Mouse (Mus musculus): ENCODE data around the gene Peg10. TPM values are rescaled to one million over a fixed set of nuclear protein-coding genes. Genes with fewer than 3 reads are reported as not detected.

Peg10 gene
- polyA plus RNA-seq (2015; fragmentation: Nextera tagmentation; extraction: Ambion mirVana): 7.4 and 8.3 TPM in 2 replicates

DNA sequence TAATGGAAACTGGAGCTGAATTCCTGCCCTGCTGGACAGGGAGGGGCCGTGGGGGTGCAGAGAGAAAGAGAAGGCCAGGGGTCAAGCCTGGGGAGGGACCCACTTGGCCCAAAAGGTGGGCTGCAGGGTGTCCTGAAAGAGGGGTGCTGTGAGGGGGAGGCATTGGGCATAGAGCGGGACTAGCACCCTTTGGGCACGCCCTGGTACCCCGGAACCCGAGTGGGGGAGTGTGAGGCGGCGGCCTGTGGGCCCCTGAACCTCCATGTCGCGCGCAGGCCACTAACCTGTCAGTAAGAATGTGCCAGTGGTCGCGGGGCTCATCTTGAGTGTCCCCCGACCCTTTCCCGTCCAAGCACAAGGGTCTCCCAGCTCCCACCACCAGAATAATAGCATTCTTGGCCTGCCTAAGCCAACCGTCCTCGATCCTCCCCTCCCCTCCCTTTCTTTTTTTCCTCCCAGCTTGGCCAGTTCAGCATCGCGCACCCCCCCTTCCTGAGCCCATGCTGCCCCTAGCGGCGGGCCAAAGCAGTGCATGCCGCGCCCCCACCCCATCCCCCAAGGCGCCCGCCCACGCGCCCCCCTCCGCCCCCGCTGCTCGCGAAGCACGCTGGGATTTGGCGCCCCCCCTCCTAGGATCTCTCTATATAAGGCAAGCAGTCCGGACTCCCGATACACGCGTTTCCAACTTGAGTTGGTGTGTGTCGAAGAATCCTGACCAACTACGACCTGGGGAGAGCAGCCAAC, at the start of gene Peg10, which contains the start of gene Sgce:
Peg10 (plus strand) TSS at position 611 of the 744 bp plus-strand sequence.
Sgce (minus strand) TSS at position 512 of the 744 bp plus-strand sequence.
- peak within 1 kb of the TSS; percentile 80 for H3K27ac ChIP-seq
- ATAC-seq: peak; percentile 68
- 52% methylated on average over 38 of the region's 38 CpGs for WGBS
- peaks cover 20% of the 10 kb centered on the region for H3K9me3 ChIP-seq (replicated peaks)
- H3K9ac ChIP-seq: peak within 1 kb of the TSS; percentile 80
- peaks cover 10% of the 10 kb centered on the region for H3K4me1 ChIP-seq
- H3K27me3 ChIP-seq: no peaks in the 10 kb centered on the region
- H3K36me3 ChIP-seq (ENCODE audit: poor library complexity, severe bottlenecking): no peaks in the 10 kb centered on the region
- H3K4me3 ChIP-seq: peak within 1 kb of the TSS; percentile 48
- peak within 1 kb of the TSS; percentile 66 for H3K4me2 ChIP-seq

DNA sequence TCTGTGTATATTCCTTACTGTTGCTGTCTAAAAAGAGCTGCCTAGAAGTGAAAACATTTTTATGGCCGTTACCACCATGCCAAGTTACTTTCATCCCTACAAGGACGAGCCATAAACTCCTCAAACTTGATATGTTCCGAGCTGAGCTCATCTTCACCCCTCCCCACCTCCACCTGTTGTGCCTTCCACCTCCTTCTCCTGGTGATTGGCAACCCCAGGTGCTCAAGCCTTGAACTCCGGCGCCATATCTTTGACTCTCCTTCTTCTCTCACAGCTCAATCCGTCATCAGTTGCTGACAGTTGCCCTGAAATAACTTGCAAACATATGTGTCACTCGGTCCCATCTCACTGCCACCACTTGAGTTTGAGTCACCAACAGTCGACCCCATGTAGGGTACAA, 45.5 kb upstream of the Peg10 start:
- WGBS: 92% methylated on average over 8 of the region's 8 CpGs
- Histone ChIP-seq H3K4me1 (no peaks in the 10 kb centered on the region), H3K4me2 (no peak overlapping the region), H3K27me3 (no peaks in the 10 kb centered on the region), H3K9me3 (replicated peaks) (no peaks in the 10 kb centered on the region), H3K36me3 (ENCODE audit: poor library complexity, severe bottlenecking) (peaks cover 11% of the 10 kb centered on the region; the same call in 1 of the 2 replicates), H3K4me3 (no peak overlapping the region), H3K9ac (no peak overlapping the region), H3K27ac (no peak overlapping the region)
- no peak for ATAC-seq

DNA sequence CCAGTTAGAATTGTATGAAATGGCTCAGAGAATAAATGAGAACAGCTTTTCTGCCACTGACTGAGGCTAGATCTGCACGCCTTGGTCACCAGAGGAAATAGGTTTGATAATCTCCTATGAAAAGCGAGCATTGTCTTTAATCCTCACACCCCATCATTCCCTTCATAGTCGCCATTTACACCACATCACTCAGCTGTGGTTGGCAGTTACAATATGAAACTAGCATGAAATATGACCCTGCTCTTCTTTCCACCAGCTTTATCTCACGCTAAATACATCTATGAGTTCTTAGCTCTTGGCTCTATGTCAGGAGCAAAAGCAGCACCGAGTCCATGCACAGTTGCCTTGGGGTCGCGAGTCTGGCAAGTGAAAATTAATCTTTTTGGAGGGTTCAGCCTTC, 43.2 kb upstream of the Peg10 start:
- 81% methylated on average over 7 of the region's 7 CpGs for WGBS
- no peak overlapping the region for H3K4me2 ChIP-seq

DNA sequence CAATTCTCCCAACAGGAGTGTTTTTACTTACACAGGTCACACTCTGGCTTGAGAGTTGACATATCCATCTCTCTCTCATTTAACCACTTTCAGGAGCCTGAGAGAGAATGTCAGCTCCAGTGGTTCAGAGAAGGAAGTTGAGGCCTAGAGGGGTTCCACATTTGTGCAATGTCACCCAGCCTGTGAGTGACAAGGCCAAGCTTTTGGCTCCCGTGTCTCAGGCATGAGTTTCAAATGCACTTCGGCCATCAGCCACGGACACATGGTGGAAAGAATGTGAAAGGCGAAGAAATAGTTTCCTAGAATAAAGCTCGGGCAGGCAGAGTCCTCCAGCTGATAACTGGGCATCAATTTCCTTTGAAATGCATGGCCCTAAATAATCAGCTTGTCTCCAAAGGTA, 40.7 kb upstream of the Peg10 start:
- Histone ChIP-seq H3K36me3 (ENCODE audit: poor library complexity, severe bottlenecking) (peaks cover 25% of the 10 kb centered on the region), H3K9me3 (replicated peaks) (no peaks in the 10 kb centered on the region), H3K4me1 (no peaks in the 10 kb centered on the region), H3K4me3 (no peak overlapping the region), H3K4me2 (no peak overlapping the region), H3K9ac (no peak overlapping the region), H3K27me3 (no peaks in the 10 kb centered on the region), H3K27ac (no peak overlapping the region)
- 87% methylated on average over 5 of the region's 5 CpGs for WGBS
- no peak for ATAC-seq

More for the DNA sequence above, 43.2 kb upstream of the Peg10 start:
- Histone ChIP-seq H3K9ac (no peak overlapping the region), H3K4me1 (no peaks in the 10 kb centered on the region), H3K9me3 (replicated peaks) (no peaks in the 10 kb centered on the region), H3K27ac (no peak overlapping the region), H3K36me3 (ENCODE audit: poor library complexity, severe bottlenecking) (peaks cover 16% of the 10 kb centered on the region; the same call in 1 of the 2 replicates), H3K27me3 (no peaks in the 10 kb centered on the region), H3K4me3 (no peak overlapping the region)
- ATAC-seq: no peak

DNA sequence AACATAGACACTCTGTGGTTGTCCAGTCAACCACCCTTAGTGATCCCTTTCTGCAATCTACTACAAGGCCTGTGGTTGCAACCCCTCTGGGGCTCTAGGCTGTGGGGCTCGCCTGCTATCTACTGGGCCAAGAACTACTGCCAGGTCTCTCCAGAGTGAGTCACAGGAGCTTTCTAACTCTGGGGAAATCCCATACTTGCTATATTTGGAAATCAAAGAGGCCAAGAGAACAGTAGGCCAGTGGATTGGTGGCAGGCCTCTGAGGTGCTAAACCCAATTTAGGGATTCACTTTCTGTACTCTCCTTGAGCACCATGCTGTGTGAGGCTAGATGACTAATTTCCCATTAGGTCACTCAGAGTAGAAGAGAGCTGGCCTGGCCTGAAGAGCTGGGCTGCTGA, 38.1 kb upstream of the Peg10 start:
- WGBS: 94% methylated on average over 1 of the region's 1 CpGs
- no peaks in the 10 kb centered on the region for H3K27me3 ChIP-seq
- H3K27ac ChIP-seq: no peak overlapping the region
- ATAC-seq: no peak
- no peaks in the 10 kb centered on the region for H3K4me1 ChIP-seq
- H3K4me2 ChIP-seq: no peak overlapping the region
- peaks cover 20% of the 10 kb centered on the region for H3K36me3 ChIP-seq (ENCODE audit: poor library complexity, severe bottlenecking)
- H3K9me3 ChIP-seq (replicated peaks): no peaks in the 10 kb centered on the region
- no peak overlapping the region for H3K4me3 ChIP-seq
- no peak overlapping the region for H3K9ac ChIP-seq

DNA sequence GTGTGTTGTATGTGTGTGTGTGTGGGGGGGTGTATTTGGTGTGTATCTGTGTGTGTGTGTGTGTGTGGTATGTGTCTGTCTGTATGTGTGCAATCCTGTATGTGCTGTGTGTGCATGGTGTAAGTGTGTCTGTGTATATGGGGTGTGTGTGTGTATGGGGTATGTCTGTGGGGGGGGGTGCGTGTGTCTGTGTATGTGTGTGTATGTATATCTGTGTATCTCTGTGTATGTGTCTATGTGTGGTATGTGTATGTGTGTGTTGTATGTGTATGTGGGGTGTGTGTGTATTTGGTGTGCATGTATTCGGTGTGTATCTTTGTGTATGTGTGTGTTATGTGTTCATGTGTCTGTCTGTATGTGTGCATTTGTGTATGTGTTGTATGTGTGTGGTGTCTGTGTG, 30.9 kb upstream of the Peg10 start:
- Histone ChIP-seq H3K9me3 (replicated peaks) (no peaks in the 10 kb centered on the region), H3K4me3 (no peak overlapping the region), H3K27ac (no peak overlapping the region), H3K36me3 (ENCODE audit: poor library complexity, severe bottlenecking) (no peaks in the 10 kb centered on the region; the same call in 1 of the 2 replicates), H3K9ac (no peak overlapping the region), H3K4me1 (no peaks in the 10 kb centered on the region), H3K27me3 (no peaks in the 10 kb centered on the region), H3K4me2 (no peak overlapping the region)
- no peak for ATAC-seq
- 99% methylated on average over 2 of the region's 2 CpGs for WGBS

DNA sequence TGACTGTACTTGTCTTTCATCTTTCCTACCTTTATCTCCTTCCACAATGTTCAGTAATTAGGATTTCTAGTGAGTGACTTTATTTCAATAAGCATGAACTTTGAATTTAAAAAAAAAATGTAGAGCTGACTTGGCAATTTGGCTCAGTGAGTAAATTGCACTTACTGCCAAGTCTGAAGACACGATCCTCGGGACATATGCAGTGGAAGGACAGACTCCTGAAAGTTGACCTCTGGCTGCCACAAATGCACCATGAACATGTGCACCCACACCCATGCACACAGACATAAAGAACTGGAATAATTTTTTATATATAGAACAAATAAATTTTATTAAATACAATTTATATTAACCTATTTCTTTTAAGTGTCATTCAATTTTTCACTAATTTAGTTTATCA, 29.8 kb upstream of the Peg10 start:
- H3K4me2 ChIP-seq: no peak overlapping the region
- H3K4me1 ChIP-seq: peaks cover 9% of the 10 kb centered on the region
- no peaks in the 10 kb centered on the region for H3K27me3 ChIP-seq
- H3K36me3 ChIP-seq (ENCODE audit: poor library complexity, severe bottlenecking): no peaks in the 10 kb centered on the region; the same call in 1 of the 2 replicates
- H3K4me3 ChIP-seq: no peak overlapping the region
- H3K9me3 ChIP-seq (replicated peaks): no peaks in the 10 kb centered on the region
- no peak overlapping the region for H3K27ac ChIP-seq
- ATAC-seq: no peak
- no peak overlapping the region for H3K9ac ChIP-seq
- 84% methylated on average over 2 of the region's 2 CpGs for WGBS

DNA sequence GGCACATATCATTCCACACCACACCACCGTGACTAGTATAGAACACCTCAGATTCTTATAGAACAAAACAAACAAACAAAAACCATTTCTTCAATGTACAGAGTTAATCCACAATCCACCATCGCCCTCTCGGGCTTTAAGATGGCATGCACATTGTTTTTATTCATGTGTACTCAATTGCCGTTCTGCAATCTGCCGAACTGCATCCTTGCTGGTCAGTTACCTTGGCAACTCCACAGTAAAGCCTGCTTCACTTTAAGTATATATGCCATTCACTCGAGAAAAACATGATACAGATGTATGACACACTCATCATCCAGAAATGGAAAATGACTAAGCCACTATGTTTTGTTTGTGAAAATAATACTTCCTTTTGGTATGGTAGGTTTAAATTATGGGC, 25.0 kb upstream of the Peg10 start:
- peaks cover 26% of the 10 kb centered on the region for H3K4me1 ChIP-seq
- WGBS: 26% methylated on average over 6 of the region's 6 CpGs
- no peak overlapping the region for H3K4me2 ChIP-seq
- H3K4me3 ChIP-seq: no peak overlapping the region
- no peaks in the 10 kb centered on the region for H3K36me3 ChIP-seq (ENCODE audit: poor library complexity, severe bottlenecking)
- H3K9me3 ChIP-seq (replicated peaks): no peaks in the 10 kb centered on the region
- no peak overlapping the region for H3K27ac ChIP-seq
- H3K27me3 ChIP-seq: no peaks in the 10 kb centered on the region
- H3K9ac ChIP-seq: no peak overlapping the region
- ATAC-seq: peak; percentile 41; the same call in 1 of the 2 replicates

DNA sequence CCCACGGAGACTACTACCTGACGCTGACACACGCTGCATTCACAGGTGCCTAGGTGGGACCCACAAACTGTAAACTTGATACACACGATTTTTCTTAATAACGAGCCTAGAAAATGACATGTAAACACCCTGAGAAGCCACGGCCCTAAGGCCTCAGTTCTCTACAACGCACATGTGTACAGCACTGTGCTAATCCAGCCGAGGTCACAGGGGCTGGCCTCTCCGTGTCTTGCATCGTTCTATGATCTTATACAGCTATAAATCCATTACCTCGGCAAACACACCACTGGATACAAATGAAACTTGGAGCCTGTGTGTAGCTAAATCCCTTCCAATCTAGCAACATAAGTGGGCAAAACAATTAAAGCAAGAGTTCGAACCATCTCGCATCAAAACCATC, 24.4 kb upstream of the Peg10 start:
- H3K4me3 ChIP-seq: no peak overlapping the region
- H3K27me3 ChIP-seq: no peaks in the 10 kb centered on the region
- peaks cover 26% of the 10 kb centered on the region for H3K4me1 ChIP-seq
- WGBS: 77% methylated on average over 13 of the region's 13 CpGs
- H3K36me3 ChIP-seq (ENCODE audit: poor library complexity, severe bottlenecking): no peaks in the 10 kb centered on the region
- H3K9ac ChIP-seq: no peak overlapping the region
- no peak for ATAC-seq
- H3K4me2 ChIP-seq: no peak overlapping the region
- no peak overlapping the region for H3K27ac ChIP-seq
- H3K9me3 ChIP-seq (replicated peaks): no peaks in the 10 kb centered on the region

DNA sequence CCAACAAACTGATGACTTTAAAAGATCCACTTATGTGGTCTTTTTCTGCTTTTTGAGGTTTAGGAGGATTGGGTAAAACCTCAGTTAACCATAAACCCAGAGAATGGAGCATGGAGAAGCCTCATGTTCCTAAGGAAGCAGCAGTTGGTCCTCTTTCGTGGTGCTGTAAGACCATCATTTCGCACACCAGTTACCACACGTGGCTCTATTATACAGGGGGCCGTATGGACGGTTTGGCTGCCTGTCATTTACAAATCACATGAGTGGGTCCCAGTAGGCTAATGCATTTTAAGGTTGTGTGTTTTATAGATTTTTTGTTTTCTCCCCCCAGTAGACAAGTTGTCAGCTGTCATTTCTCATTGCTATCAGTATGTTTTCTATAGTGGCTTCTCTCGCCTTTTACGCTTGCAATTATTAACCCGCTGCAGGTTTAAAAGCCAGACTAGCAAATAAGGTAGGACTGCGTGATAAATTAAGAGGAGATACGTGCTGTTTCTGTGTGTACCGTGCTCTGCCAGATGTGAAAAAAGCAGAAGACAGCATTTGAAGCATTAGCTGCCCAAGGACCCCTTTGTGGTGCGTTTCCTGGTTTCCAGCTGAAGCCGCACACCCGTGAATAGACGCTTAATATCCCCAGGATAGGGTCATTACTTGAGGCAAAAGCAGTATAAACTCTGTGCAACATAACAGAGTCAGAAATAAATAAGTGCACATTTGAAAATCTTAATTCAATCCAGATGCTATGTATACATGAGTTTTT, 22.9 kb upstream of the Peg10 start:
- no peak overlapping the region for H3K4me2 ChIP-seq
- no peaks in the 10 kb centered on the region for H3K36me3 ChIP-seq (ENCODE audit: poor library complexity, severe bottlenecking)
- 61% methylated on average over 15 of the region's 15 CpGs for WGBS
- H3K9ac ChIP-seq: no peak overlapping the region
- H3K27ac ChIP-seq: no peak overlapping the region
- no peak for ATAC-seq
- no peaks in the 10 kb centered on the region for H3K9me3 ChIP-seq (replicated peaks)
- H3K4me1 ChIP-seq: peaks cover 26% of the 10 kb centered on the region
- no peak overlapping the region for H3K4me3 ChIP-seq
- H3K27me3 ChIP-seq: no peaks in the 10 kb centered on the region

DNA sequence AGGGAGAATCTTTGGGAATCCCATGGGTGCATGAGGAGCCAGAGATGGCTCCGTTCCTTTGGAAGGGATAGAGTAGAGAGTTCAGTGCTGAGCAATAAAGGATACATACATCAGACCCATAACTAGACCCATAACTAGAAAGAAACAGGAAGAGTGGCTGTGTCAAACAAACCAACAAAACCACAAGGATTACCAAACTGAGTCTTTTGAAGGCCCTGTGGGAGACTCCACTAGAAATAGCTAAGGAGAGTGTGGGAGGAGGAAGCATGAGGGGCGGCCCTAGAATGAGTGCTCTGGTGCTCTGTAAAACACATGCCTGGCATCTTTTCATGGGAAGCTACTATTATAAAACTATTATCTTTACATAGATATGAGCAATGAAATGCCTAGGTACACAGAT, 18.8 kb upstream of the Peg10 start:
- no peaks in the 10 kb centered on the region for H3K27me3 ChIP-seq
- H3K9ac ChIP-seq: no peak overlapping the region
- H3K36me3 ChIP-seq (ENCODE audit: poor library complexity, severe bottlenecking): no peaks in the 10 kb centered on the region
- no peak for ATAC-seq
- peaks cover 9% of the 10 kb centered on the region for H3K4me1 ChIP-seq
- H3K4me3 ChIP-seq: no peak overlapping the region
- no peak overlapping the region for H3K27ac ChIP-seq
- no peak overlapping the region for H3K4me2 ChIP-seq
- H3K9me3 ChIP-seq (replicated peaks): no peaks in the 10 kb centered on the region
- 96% methylated on average over 2 of the region's 2 CpGs for WGBS

DNA sequence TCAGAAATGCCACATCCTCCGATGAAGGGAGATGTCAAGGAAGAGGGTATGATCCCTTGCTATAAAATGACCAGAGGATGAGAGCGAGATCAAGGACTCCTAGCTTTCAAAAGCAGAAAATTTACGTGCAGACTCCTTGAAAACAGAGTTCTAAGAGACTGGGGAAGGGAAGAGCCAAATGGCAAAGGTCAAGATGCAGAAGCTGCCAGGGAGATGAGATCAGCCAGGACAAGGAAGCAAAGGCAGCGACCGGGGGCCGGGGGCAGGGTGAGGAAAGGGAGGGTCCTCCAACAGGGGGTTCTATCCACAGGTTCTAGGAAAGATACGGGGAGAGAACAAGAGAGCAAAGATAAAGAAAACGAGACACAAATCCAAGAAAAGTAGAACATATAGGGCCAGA, 15.4 kb upstream of the Peg10 start:
- no peak overlapping the region for H3K27ac ChIP-seq
- H3K4me2 ChIP-seq: no peak overlapping the region
- no peaks in the 10 kb centered on the region for H3K27me3 ChIP-seq
- H3K9me3 ChIP-seq (replicated peaks): no peaks in the 10 kb centered on the region
- H3K4me1 ChIP-seq: peaks cover 12% of the 10 kb centered on the region
- WGBS: 81% methylated on average over 8 of the region's 8 CpGs
- no peaks in the 10 kb centered on the region for H3K36me3 ChIP-seq (ENCODE audit: poor library complexity, severe bottlenecking)
- ATAC-seq: no peak
- H3K4me3 ChIP-seq: no peak overlapping the region
- H3K9ac ChIP-seq: no peak overlapping the region
